Mouse (Mus musculus): Measurements from ENCODE around the gene Cbl.

Cbl gene

GRCm38 (mm10) chr9:44233802-44234478, at the start of gene Cbl:
TSS of gene Cbl (minus strand) at chr9:44234049.
- DNase-seq (ENCODE audit: low spot score), result peak; percentile 99

- no peak for DNase-seq (ENCODE audit: low spot score)
These were observed 49.3 kb upstream of the Cbl start for GRCm38 (mm10) chr9:44283183-44283582.

- no peak for DNase-seq (ENCODE audit: low spot score)
These were observed 36.1 kb upstream of the Cbl start for GRCm38 (mm10) chr9:44269973-44270372.

- DNase-seq (ENCODE audit: low spot score), result no peak
These were observed 35.2 kb upstream of the Cbl start for GRCm38 (mm10) chr9:44269077-44269476.

GRCm38 (mm10) chr9:44268432-44268831, 34.6 kb upstream of the Cbl start, which contains the start of gene Nlrx1:
TSS of gene Nlrx1 (minus strand) at chr9:44268599.
- DNase-seq (ENCODE audit: low spot score), result no peak

- DNase-seq (ENCODE audit: low spot score), result peak; percentile 93
These were observed 34.1 kb upstream of the Cbl start for GRCm38 (mm10) chr9:44268027-44268360.

- peak; percentile 31 for DNase-seq (ENCODE audit: low spot score)
These were observed 33.6 kb upstream of the Cbl start for GRCm38 (mm10) chr9:44267319-44268026.

GRCm38 (mm10) chr9:44266478-44267226, 32.8 kb upstream of the Cbl start:
- no peak for DNase-seq (ENCODE audit: low spot score)

GRCm38 (mm10) chr9:44261388-44261787, 27.5 kb upstream of the Cbl start:
- no peak for DNase-seq (ENCODE audit: low spot score)

GRCm38 (mm10) chr9:44259014-44259413, 25.2 kb upstream of the Cbl start:
- no peak for DNase-seq (ENCODE audit: low spot score)

GRCm38 (mm10) chr9:44256213-44256612, 22.4 kb upstream of the Cbl start:
- DNase-seq (ENCODE audit: low spot score), result no peak

GRCm38 (mm10) chr9:44255136-44255521, 21.3 kb upstream of the Cbl start:
- no peak for DNase-seq (ENCODE audit: low spot score)

- no peak for DNase-seq (ENCODE audit: low spot score)
These were observed 20.8 kb upstream of the Cbl start for GRCm38 (mm10) chr9:44254508-44255135.

GRCm38 (mm10) chr9:44253441-44253840, 19.6 kb upstream of the Cbl start:
- DNase-seq (ENCODE audit: low spot score), result no peak

- DNase-seq (ENCODE audit: low spot score), result no peak
These were observed 17.5 kb upstream of the Cbl start, which contains the start of gene Pdzd3 for GRCm38 (mm10) chr9:44251314-44251713. TSS of gene Pdzd3 (minus strand) at chr9:44251471.

- DNase-seq (ENCODE audit: low spot score), result no peak
These were observed 16.6 kb upstream of the Cbl start for GRCm38 (mm10) chr9:44250445-44250844.

- DNase-seq (ENCODE audit: low spot score), result peak; percentile 73
These were observed 15.6 kb upstream of the Cbl start for GRCm38 (mm10) chr9:44249181-44250146.

- DNase-seq (ENCODE audit: low spot score), result no peak
These were observed 14.1 kb upstream of the Cbl start for GRCm38 (mm10) chr9:44247907-44248306.

GRCm38 (mm10) chr9:44243621-44244020, 9.8 kb upstream of the Cbl start:
- no peak for DNase-seq (ENCODE audit: low spot score)

GRCm38 (mm10) chr9:44241418-44241817, 7.6 kb upstream of the Cbl start:
- DNase-seq (ENCODE audit: low spot score), result no peak

GRCm38 (mm10) chr9:44240911-44241310, 7.1 kb upstream of the Cbl start:
- no peak for DNase-seq (ENCODE audit: low spot score)
